In the genomic region with DNA sequence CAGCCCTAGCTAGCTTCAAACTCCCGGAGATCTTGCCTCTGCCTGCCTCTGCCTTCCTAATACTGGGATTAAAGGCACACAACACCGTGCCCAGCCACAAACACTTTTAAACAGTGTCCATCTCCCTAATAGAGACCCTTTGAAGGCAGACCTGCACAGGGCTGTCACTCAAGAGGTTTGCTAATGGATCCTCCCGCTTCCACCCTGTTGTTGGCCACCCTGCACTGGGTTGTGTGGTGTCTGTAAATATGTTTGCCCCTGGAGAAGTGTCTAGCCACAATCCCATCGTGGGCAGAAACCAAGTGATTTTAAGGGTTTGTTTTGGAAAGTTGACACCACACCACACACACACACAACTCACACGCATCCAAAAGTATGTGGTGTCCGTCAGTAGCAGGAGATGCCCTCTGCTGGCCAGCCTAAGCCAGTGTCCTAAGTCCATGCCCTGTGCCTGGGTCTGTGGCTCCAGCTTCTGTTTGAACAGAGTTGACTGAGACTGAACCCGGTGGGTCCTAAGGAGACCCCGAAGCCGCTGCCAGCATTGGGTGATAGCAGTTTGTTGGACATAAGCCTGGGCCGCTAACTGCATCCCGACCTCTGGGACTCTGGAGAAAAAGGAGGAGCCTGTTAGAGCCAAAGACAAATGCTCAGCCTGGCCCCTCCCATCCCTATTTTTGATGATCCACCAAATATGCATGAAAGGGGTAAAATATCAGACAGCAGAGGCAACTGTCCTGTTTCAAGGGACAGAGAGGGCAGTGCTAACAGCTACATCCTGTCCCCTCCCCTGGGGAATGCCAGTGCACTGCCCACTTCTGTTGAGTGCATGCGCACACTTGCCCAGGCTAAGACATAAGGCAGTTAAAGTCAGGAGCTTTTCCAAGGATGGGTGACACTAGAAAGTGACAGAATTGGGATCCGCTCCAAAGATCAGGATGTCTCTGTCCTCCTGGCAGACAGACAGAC, we compare ENCODE assay signal across 8 mouse cellular contexts. TPM values are rescaled to one million over a fixed set of nuclear protein-coding genes. Genes with fewer than 3 reads are reported as not detected.
DNase-seq lines count a peak whose midpoint lies in the region; ATAC-seq and TF ChIP-seq lines count a peak whose summit lies in the region.

No protein-coding gene starts in this region.

- H3K4me3 ChIP-seq in neural tube, embryonic 15.5 days (replicated peaks), result no peak overlapping the region
- no peak overlapping the region for H3K4me3 ChIP-seq in midbrain, postnatal 0 days (ENCODE audit: low read depth, low read length)

- no peak overlapping the region for H3K4me2 ChIP-seq in neural tube, embryonic 15.5 days
- H3K4me2 ChIP-seq in midbrain, postnatal 0 days (ENCODE audit: low read depth, low read length, poor library complexity, severe bottlenecking), result no peak overlapping the region

- H3K27ac ChIP-seq in neural tube, embryonic 15.5 days (replicated peaks), result no peak overlapping the region
- no peak overlapping the region for H3K27ac ChIP-seq in midbrain, postnatal 0 days (ENCODE audit: low read depth, low read length)

- H3K9ac ChIP-seq in neural tube, embryonic 15.5 days (replicated peaks), result no peak overlapping the region
- no peak overlapping the region for H3K9ac ChIP-seq in midbrain, postnatal 0 days (replicated peaks; ENCODE audit: low read length, poor library complexity, severe bottlenecking)

- H3K4me1 ChIP-seq in neural tube, embryonic 15.5 days, result no peaks in the 10 kb centered on the region
- no peaks in the 10 kb centered on the region for H3K4me1 ChIP-seq in midbrain, postnatal 0 days (ENCODE audit: insufficient read depth, low read length)

- H3K36me3 ChIP-seq in neural tube, embryonic 15.5 days, result peaks cover 36% of the 10 kb centered on the region
- H3K36me3 ChIP-seq in midbrain, postnatal 0 days (ENCODE audit: insufficient read depth, low read length), result peaks cover 29% of the 10 kb centered on the region

- WGBS in neural tube, embryonic 15.5 days, result 58% methylated on average over 13 of the region's 13 CpGs
- whole genome bisulfite sequencing in midbrain, postnatal 0 days, result 48% methylated on average over 13 of the region's 13 CpGs

- peak; percentile 34 for DNase-seq in neural tube, embryonic 10.5 days (ENCODE audit: extremely low spot score, low spot score)
- DNase-seq in adrenal gland, postnatal 25 days, result peak; percentile 54
- DNase-seq in heart, postnatal 10 days, result peak; percentile 52 to 65
- peak; percentile 71 to 77 for DNase-seq in kidney, postnatal 4 days
- DNase-seq in midbrain, postnatal 0 days (ENCODE audit: low spot score), result peak; percentile 36
- DNase-seq in layer of hippocampus, postnatal 10 days (ENCODE audit: low spot score in 2 of 2), result no peak
- DNase-seq in c-Kit-positive CD71-positive TER-119-positive erythroid progenitor cells, embryonic 14.5 days (ENCODE audit: low spot score), result no peak

- ATAC-seq in neural tube, embryonic 15.5 days (ENCODE audit: low FRiP score), result no peak
- no peak for ATAC-seq in midbrain, postnatal 0 days (ENCODE audit: low FRiP score)

- intact Hi-C loops in heart, postnatal 10 days (cut with DNase I), result no loop called here

- no peaks in the 10 kb centered on the region for H3K27me3 ChIP-seq in neural tube, embryonic 15.5 days (replicated peaks)
- H3K27me3 ChIP-seq in midbrain, postnatal 0 days (ENCODE audit: insufficient read depth, low read length), result no peaks in the 10 kb centered on the region

- H3K9me3 ChIP-seq in neural tube, embryonic 15.5 days (replicated peaks), result no peaks in the 10 kb centered on the region
- H3K9me3 ChIP-seq in midbrain, postnatal 0 days (ENCODE audit: low read length), result no peaks in the 10 kb centered on the region

- TF ChIP-seq CTCF in midbrain, postnatal 0 days (IDR thresholded peaks at IDR 0.05), result peak; percentile 66

RNA-seq across cellular contexts. Expression of a gene that starts 21.5 kb away (rescaled TPM):
- polyA plus RNA-seq in neural tube, embryonic 15.5 days (2015; fragmentation: Nextera tagmentation; extraction: Ambion mirVana), result 16.5 and 17.3 TPM in 2 replicates
- 32.1 and 33.6 TPM in 2 replicates for total RNA-seq in adrenal gland, postnatal 25 days (2021)
- 10 to 100 TPM; 15.2 to 16.5 TPM for total RNA-seq in heart, postnatal 10 days (2021)
- 34.4 and 51.1 TPM in 2 replicates for total RNA-seq in midbrain, postnatal 0 days (2014; rRNA removed)
- 10.1 and 12.4 TPM in 2 replicates for polyA plus RNA-seq in midbrain, postnatal 0 days (2015; fragmentation: Nextera tagmentation; extraction: Ambion mirVana)
- total RNA-seq in layer of hippocampus, postnatal 10 days (2021), result 10 to 100 TPM; 23.3 to 24.9 TPM

RNA-seq across cellular contexts. Expression of a gene that starts 21.8 kb away (rescaled TPM):
- 28.0 and 29.0 TPM in 2 replicates for polyA plus RNA-seq in neural tube, embryonic 15.5 days (2015; fragmentation: Nextera tagmentation; extraction: Ambion mirVana)
- 11.1 and 12.7 TPM in 2 replicates for total RNA-seq in adrenal gland, postnatal 25 days (2021)
- total RNA-seq in heart, postnatal 10 days (2021), result 10 to 100 TPM; 11.0 to 14.6 TPM
- total RNA-seq in midbrain, postnatal 0 days (2014; rRNA removed), result 58.2 and 64.9 TPM in 2 replicates
- 26.1 and 26.5 TPM in 2 replicates for polyA plus RNA-seq in midbrain, postnatal 0 days (2015; fragmentation: Nextera tagmentation; extraction: Ambion mirVana)
- total RNA-seq in layer of hippocampus, postnatal 10 days (2021), result 10 to 100 TPM; 67.8 to 70.3 TPM

RNA-seq across cellular contexts. Expression of a gene that starts 27.4 kb away (rescaled TPM):
- polyA plus RNA-seq in neural tube, embryonic 15.5 days (2015; fragmentation: Nextera tagmentation; extraction: Ambion mirVana), result 5.2 and 10.4 TPM in 2 replicates
- 75.0 and 117 TPM in 2 replicates for total RNA-seq in adrenal gland, postnatal 25 days (2021)
- total RNA-seq in heart, postnatal 10 days (2021), result 10 to 100 TPM; 33.6 to 37.0 TPM
- 6.6 and 7.5 TPM in 2 replicates for total RNA-seq in midbrain, postnatal 0 days (2014; rRNA removed)
- 7.4 and 8.6 TPM in 2 replicates for polyA plus RNA-seq in midbrain, postnatal 0 days (2015; fragmentation: Nextera tagmentation; extraction: Ambion mirVana)
- 1 to 10 TPM; 5.5 to 7.3 TPM for total RNA-seq in layer of hippocampus, postnatal 10 days (2021)

RNA-seq across cellular contexts. Expression of a gene that starts 59.9 kb away (rescaled TPM):
- polyA plus RNA-seq in neural tube, embryonic 15.5 days (2015; fragmentation: Nextera tagmentation; extraction: Ambion mirVana), result 1.6 and 1.7 TPM in 2 replicates
- not detected in 2 replicates for total RNA-seq in adrenal gland, postnatal 25 days (2021)
- total RNA-seq in heart, postnatal 10 days (2021), result 1,000 to 10,000 TPM in 1 of 2 experiments, 100 to 1,000 TPM in 1; 613 to 1,804 TPM
- 2.2 and 2.9 TPM in 2 replicates for total RNA-seq in midbrain, postnatal 0 days (2014; rRNA removed)
- 4.5 and 6.1 TPM in 2 replicates for polyA plus RNA-seq in midbrain, postnatal 0 days (2015; fragmentation: Nextera tagmentation; extraction: Ambion mirVana)
- total RNA-seq in layer of hippocampus, postnatal 10 days (2021), result under 1 TPM in 1 of 2 experiments, not detected in 1; 0.43 TPM

Comparison
In these comparisons a context has a peak if more than half of its experiments do, and no peak if none do; other contexts are left out.
1. DNase-seq: peak in neural tube, embryonic 10.5 days (single experiment), adrenal gland, postnatal 25 days (single experiment), heart, postnatal 10 days (2 of 2), kidney, postnatal 4 days (2 of 2) and midbrain, postnatal 0 days (single experiment); none in layer of hippocampus, postnatal 10 days (0 of 2) and c-Kit-positive CD71-positive TER-119-positive erythroid progenitor cells, embryonic 14.5 days (single experiment).